Mouse (Mus musculus) heart, adult 2 months (tissue): ENCODE results near the gene Map3k7.

Experiments
- CTCF ChIP-seq: fragments of 200-600 bp; IDR thresholded peaks from 2 replicates; pipeline ENCODE4 v1.8.1; 2022; ENCODE audit warnings: antibody characterized with exemption, mild to moderate bottlenecking, moderate library complexity
- EP300 ChIP-seq: fragments of 200-500 bp; IDR thresholded peaks from 2 replicates; pipeline ENCODE4 v1.6.1; 2011; ENCODE audit warnings: low read depth, low read length, control low read depth; ENCODE audit not compliant: insufficient read depth
- POLR2A ChIP-seq: fragments of 200-500 bp; IDR thresholded peaks from 2 replicates; pipeline ENCODE4 v1.6.1; 2011; ENCODE audit warnings: mild to moderate bottlenecking, low read depth, low read length, control low read depth; ENCODE audit not compliant: insufficient read depth

- TF ChIP-seq CTCF, result no peak
- no peak for TF ChIP-seq POLR2A
- TF ChIP-seq EP300, result no peak
These were observed 99.4 kb downstream of the Map3k7 start for GRCm38 (mm10) chr4:32063291-32063690.
